Mouse (Mus musculus) monocyte, adult 5-6 weeks (primary cell): Measurements from ENCODE around the gene Tmem161a. TPM values are rescaled to one million over a fixed set of nuclear protein-coding genes. Genes with fewer than 3 reads are reported as not detected.
"Not testable (repeated sequence)": the region's sequence is repeated elsewhere in the genome, so short reads cannot be mapped to it uniquely, and the experiment has no call there.

Experiments used
- ATAC-seq: fragments of 153-309, 156-312 bp; replicated peaks from 2 replicates; pipeline ENCODE4 v1.8.0; 2017; ENCODE audit warnings: mild to moderate bottlenecking; ENCODE audit not compliant: low TSS enrichment, insufficient number of reproducible peaks, severe bottlenecking, poor library complexity, low FRiP score
- total RNA-seq: library from RNA; stranded (forward); fragments of 200-1000, 200-491, 200-594 nt; gene quantifications from 3 replicates; pipeline ENCODE4 v1.2.3, GENCODE M21; 2017

The Tmem161a gene
- total RNA-seq, 1 experiment from 2014 or later = 9.0 TPM

- ATAC-seq = no peak
These were observed 28.0 kb downstream of the Tmem161a start for GRCm38 (mm10) chr8:70200098-70200681.

GRCm38 (mm10) chr8:70201417-70201816 is 29.3 kb downstream of the Tmem161a start:
- ATAC-seq = no peak

GRCm38 (mm10) chr8:70203072-70203471 is 30.9 kb downstream of the Tmem161a start:
- no peak for ATAC-seq

- no peak for ATAC-seq
These were observed 32.6 kb downstream of the Tmem161a start for GRCm38 (mm10) chr8:70204757-70205156.

- no peak for ATAC-seq
These were observed 36.0 kb downstream of the Tmem161a start for GRCm38 (mm10) chr8:70208130-70208529.

GRCm38 (mm10) chr8:70210538-70210937 is 38.4 kb downstream of the Tmem161a start:
- no peak for ATAC-seq

- no peak for ATAC-seq
These were observed 39.1 kb downstream of the Tmem161a start for GRCm38 (mm10) chr8:70211275-70211674.

GRCm38 (mm10) chr8:70211726-70212111 is 39.6 kb downstream of the Tmem161a start:
- no peak for ATAC-seq

GRCm38 (mm10) chr8:70212112-70213055 is 40.2 kb downstream of the Tmem161a start, which contains the start of gene Slc25a42:
Gene Slc25a42 (minus strand): TSS chr8:70212305.
- peak; percentile 90 for ATAC-seq

- no peak for ATAC-seq
These were observed 42.3 kb downstream of the Tmem161a start for GRCm38 (mm10) chr8:70214411-70214810.

- no peak for ATAC-seq
These were observed 42.9 kb downstream of the Tmem161a start for GRCm38 (mm10) chr8:70215092-70215491.

GRCm38 (mm10) chr8:70216161-70216560 is 44.0 kb downstream of the Tmem161a start:
- ATAC-seq = not testable (repeated sequence)

- ATAC-seq = no peak
These were observed 44.4 kb downstream of the Tmem161a start for GRCm38 (mm10) chr8:70216566-70216965.

GRCm38 (mm10) chr8:70217441-70217840 is 45.3 kb downstream of the Tmem161a start:
- ATAC-seq = no peak

- ATAC-seq = no peak
These were observed 47.0 kb downstream of the Tmem161a start for GRCm38 (mm10) chr8:70219107-70219684.

GRCm38 (mm10) chr8:70220236-70220840 is 48.2 kb downstream of the Tmem161a start:
- no peak for ATAC-seq

GRCm38 (mm10) chr8:70220911-70221310 is 48.8 kb downstream of the Tmem161a start:
- ATAC-seq = no peak

GRCm38 (mm10) chr8:70222041-70222440 is 49.9 kb downstream of the Tmem161a start:
- no peak for ATAC-seq

- no peak for ATAC-seq
These were observed 51.2 kb downstream of the Tmem161a start for GRCm38 (mm10) chr8:70223341-70223740.
